Mouse (Mus musculus) monocyte, adult 59 days (primary cell): ENCODE results near the gene Celf1. TPM values are rescaled to one million over a fixed set of nuclear protein-coding genes. Genes with fewer than 3 reads are reported as not detected.

Source experiments
- total RNA-seq, 2 experiments: library from RNA; stranded (reverse); gene quantifications; one replicate each; pipeline ENCODE4 v1.2.4; 2023

Gene Celf1
- total RNA-seq: 10 to 100 TPM; 64.3 to 71.6 TPM

DNA sequence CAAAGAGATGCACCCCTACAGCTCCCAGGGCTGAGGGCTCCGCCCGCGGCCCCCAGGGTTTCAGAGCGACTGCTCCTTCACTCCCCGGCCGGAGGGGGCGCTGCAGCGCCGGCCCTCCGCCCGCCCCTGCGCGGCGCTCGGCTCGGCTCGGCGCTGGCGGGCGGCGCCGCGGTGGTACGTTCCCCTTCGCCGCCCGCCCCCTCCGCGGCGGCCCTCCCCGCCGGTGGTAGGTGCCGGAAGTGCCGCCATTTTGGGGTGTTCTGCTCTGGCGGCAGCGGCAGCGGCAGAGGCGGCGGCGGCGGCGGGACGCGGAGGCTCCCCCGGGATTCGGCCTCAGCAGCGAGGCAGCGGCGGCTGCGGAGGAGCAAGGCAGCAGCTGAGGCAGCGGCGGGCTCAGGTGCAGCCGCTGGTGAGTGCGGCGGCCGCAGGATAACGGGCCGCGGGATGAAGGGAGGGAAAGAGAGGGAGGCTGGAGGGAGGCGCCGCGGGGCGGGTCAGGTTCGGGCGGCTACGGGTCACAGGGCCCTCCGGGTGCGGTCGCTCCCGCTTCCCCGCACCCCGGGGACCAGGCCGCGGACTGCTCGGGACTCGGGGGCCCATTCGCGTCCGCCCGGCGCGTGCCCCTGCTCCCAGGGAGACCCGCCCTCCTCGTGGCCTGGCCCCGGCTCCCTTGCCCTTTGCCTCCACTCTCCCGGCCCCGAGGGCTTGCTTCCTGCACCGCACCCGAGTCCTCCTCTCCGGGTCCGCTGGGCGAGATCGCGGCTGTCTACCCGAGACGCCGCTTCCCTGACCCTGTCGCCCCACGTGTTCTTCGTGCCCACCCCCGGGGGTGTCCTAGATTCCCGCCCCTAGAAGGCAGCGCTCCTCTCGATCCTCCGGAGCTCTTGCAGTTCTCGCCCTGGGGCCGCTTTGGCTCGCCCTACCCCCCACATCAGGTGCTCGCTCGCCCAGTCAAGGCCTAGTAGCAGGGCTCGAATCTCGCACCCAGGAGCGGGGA lies at the start of gene Celf1:
Celf1 (plus strand) TSS at position 150 of the 997 bp plus-strand sequence.

DNA sequence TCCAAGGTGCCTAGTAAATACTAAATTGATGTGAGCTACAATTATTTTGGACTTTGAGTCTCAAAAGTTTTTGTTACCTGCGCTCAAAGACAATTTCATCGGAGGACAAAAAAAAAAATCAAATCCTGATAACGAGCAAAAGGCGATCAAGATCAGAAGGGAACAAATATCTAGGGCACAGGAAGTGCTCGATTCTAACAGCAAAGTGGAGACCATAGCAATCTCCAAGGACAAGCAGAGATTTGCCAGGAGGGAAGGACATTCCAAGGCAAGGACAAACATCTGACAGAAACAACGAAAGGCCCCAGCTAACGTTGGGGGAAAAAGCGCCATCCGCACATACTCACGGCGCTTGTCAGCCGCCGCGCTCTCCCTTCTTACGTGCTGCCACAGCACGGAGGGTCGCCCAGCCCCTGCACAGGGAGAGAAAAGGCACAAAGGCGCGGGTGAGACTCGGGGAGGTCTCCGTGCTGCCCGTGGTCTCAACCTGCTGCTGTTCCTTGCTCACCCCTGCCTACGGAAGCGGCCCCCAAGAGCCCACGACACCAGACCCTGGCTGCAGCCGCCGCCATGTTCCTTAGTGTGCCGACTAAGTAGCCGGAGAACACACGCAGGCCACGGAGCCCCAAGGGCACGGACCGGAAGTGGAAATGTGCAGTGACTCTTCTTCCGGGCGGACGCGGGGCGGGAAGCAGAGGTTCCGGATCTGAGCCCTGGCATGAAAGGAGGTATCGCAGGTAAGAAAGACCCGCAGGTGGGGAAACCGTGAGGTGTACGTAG lies 35.9 kb upstream of the Celf1 start, which contains the start of the genes Kbtbd4 and Ndufs3:
Kbtbd4 (plus strand) TSS at position 665 of the 780 bp plus-strand sequence.
Ndufs3 (minus strand) TSS at position 752 of the 780 bp plus-strand sequence.

GRCm38 (mm10) chr2:91035385-91035784 lies 95.2 kb downstream of the Celf1 start, which contains the start of gene Rapsn:
Gene Rapsn, plus strand, starts transcription at chr2:91035620.

DNA sequence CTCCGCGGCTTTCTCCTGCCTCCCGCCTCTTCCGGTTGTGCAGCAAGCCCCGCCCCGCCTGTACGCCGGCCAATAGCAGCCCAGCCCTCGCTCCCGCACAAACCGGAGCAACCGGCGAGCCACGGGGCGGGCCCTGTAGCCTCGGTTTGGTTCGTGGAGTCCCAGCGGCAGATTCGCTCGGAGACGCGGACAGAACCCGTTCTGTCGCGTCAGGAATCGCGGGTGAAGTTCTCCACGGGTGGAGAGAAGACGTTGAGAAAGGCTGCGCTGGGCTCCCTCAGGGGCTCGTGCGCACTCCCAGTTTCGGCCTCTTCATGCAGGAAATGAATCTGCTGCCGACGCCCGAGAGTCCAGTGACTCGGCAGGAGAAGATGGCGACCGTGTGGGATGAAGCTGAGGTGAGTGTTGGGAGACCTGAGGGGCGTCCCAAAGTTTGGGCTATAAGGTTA lies 113.8 kb downstream of the Celf1 start, which contains the start of gene Psmc3:
Psmc3 (plus strand) TSS at position 76 of the 449 bp plus-strand sequence.

Other genes starting within 250 kb of the Celf1 start
- gene Fnbp4, start 195.0 kb upstream of the Celf1 start, total RNA-seq: 100 to 1,000 TPM; 175 TPM
- not detected for gene Agbl2, start 157.7 kb upstream of the Celf1 start, total RNA-seq
- 10 to 100 TPM; 80.9 to 86.8 TPM for gene Mtch2, start 93.2 kb upstream of the Celf1 start, total RNA-seq
- not detected for gene C1qtnf4, start 54.5 kb upstream of the Celf1 start, total RNA-seq
- 10 to 100 TPM; 10.3 to 12.7 TPM for gene Kbtbd4, start 35.6 kb upstream of the Celf1 start, total RNA-seq
- gene Ndufs3, start 35.6 kb upstream of the Celf1 start, total RNA-seq: 10 to 100 TPM; 62.6 to 72.9 TPM
- not detected for gene Rapsn, start 95.2 kb downstream of the Celf1 start, total RNA-seq
- gene Psmc3, start 113.6 kb downstream of the Celf1 start, total RNA-seq: 100 to 1,000 TPM; 107 to 121 TPM
- 10 to 100 TPM; 43.0 to 46.0 TPM for gene Slc39a13, start 130.0 kb downstream of the Celf1 start, total RNA-seq
- gene Spi1, start 142.0 kb downstream of the Celf1 start, total RNA-seq: 100 to 1,000 TPM; 657 to 683 TPM
- 1 to 10 TPM; 3.0 to 4.0 TPM for gene Mybpc3, start 177.8 kb downstream of the Celf1 start, total RNA-seq
- gene Madd, start 243.5 kb downstream of the Celf1 start, total RNA-seq: 100 to 1,000 TPM; 158 to 161 TPM